Mouse (Mus musculus) erythroblast, embryonic 14.5 days (primary cell): ENCODE data around the gene Fance. TPM values are rescaled to one million over a fixed set of nuclear protein-coding genes. Genes with fewer than 3 reads are reported as not detected.

Experiments used
- H3K27me3 ChIP-seq: 2 replicates; pipeline ENCODE4 v1.6.1; 2012; ENCODE audit warnings: inconsistent platforms; ENCODE audit not compliant: control insufficient read depth
- H3K36me3 ChIP-seq: 2 replicates; pipeline ENCODE4 v1.6.1; 2012; ENCODE audit warnings: mild to moderate bottlenecking, inconsistent platforms; ENCODE audit not compliant: control insufficient read depth
- H3K4me1 ChIP-seq: 2 replicates; pipeline ENCODE4 v1.6.1; 2012; ENCODE audit warnings: inconsistent platforms; ENCODE audit not compliant: control insufficient read depth
- H3K4me3 ChIP-seq: replicated peaks from 2 replicates; pipeline ENCODE3; 2012; ENCODE audit warnings: moderate library complexity, mild to moderate bottlenecking, inconsistent platforms
- H3K9me3 ChIP-seq: 2 replicates; pipeline ENCODE4 v1.6.1; 2012; ENCODE audit warnings: low read length, inconsistent platforms, mixed read lengths; ENCODE audit not compliant: control insufficient read depth
- GATA1 ChIP-seq: IDR thresholded peaks from 2 replicates; pipeline ENCODE4 v1.6.1; 2012; ENCODE audit warnings: low read length, inconsistent platforms, mixed read lengths
- TAL1 ChIP-seq: IDR thresholded peaks from 3 replicates; pipeline ENCODE4 v1.6.1; 2012; ENCODE audit warnings: low read length, inconsistent platforms, mixed read lengths
- polyA plus RNA-seq: library from polyadenylated mRNA; stranded (reverse); fragments of >175 nt; gene quantifications from 2 replicates; pipeline ENCODE4 v1.2.3, GENCODE M21; 2012

Fance gene
- polyA plus RNA-seq, 1 experiment: 1.7 TPM

DNA sequence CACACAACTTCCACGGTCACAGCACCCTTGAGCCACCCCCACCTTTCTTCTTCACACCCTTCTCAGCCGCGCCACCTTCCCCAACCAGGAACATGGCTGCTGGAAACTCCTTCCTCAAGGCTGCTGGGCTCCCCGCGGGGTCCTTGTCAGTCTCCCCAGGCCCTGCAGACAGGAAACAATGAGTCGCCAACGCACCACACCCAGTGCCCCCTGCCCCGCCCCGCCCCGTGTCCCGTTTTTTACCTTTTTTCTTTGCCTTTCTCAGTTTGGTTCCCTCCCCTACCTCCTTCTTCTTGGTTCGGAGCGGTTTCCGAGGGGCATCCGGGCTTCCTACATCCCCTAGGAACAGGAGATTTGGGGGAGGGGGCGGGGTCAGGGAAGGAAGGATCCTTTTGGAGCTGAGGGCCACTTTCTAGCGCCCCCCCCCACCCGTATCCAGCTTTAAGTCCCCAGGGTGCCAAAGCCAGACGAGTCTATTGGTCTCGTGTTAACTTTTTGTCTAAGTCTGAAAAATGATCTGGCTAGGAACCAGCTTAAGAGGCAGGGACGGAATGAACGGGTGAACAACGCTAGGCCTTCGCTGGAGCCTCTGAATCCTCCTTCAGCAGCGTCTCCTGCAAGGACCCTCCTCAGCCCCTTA lies 49.5 kb downstream of the Fance start:
- Histone ChIP-seq H3K36me3 (no peaks in the 10 kb centered on the region), H3K9me3 (no peaks in the 10 kb centered on the region), H3K4me1 (peaks cover 2% of the 10 kb centered on the region; the same call in 1 of the 2 replicates), H3K27me3 (peaks cover 86% of the 10 kb centered on the region), H3K4me3 (no peak overlapping the region)
- no peak for TF ChIP-seq GATA1
- TF ChIP-seq TAL1: no peak

- H3K4me3 ChIP-seq: no peak overlapping the region
- peaks cover 80% of the 10 kb centered on the region for H3K27me3 ChIP-seq
- TF ChIP-seq TAL1 (no peak), GATA1 (no peak)
- no peaks in the 10 kb centered on the region for H3K9me3 ChIP-seq
- H3K4me1 ChIP-seq: peaks cover 5% of the 10 kb centered on the region
- no peaks in the 10 kb centered on the region for H3K36me3 ChIP-seq
These were observed 50.2 kb downstream of the Fance start for GRCm38 (mm10) chr17:28363507-28363906.

GRCm38 (mm10) chr17:28365122-28365521 lies 51.8 kb downstream of the Fance start, which contains the start of gene Tulp1:
Tulp1 (minus strand) TSS chr17:28365222.
- H3K27me3 ChIP-seq: peaks cover 64% of the 10 kb centered on the region
- no peak for TF ChIP-seq GATA1
- no peak for TF ChIP-seq TAL1

GRCm38 (mm10) chr17:28368449-28368848 lies 55.1 kb downstream of the Fance start:
- H3K9me3 ChIP-seq: no peaks in the 10 kb centered on the region
- TF ChIP-seq TAL1 (no peak), GATA1 (no peak)
- no peak overlapping the region for H3K4me3 ChIP-seq
- peaks cover 5% of the 10 kb centered on the region for H3K4me1 ChIP-seq
- H3K36me3 ChIP-seq: no peaks in the 10 kb centered on the region
- peaks cover 30% of the 10 kb centered on the region for H3K27me3 ChIP-seq

More at GRCm38 (mm10) chr17:28365122-28365521, 51.8 kb downstream of the Fance start, which contains the start of gene Tulp1:
- H3K9me3 ChIP-seq: no peaks in the 10 kb centered on the region
- peaks cover 5% of the 10 kb centered on the region for H3K4me1 ChIP-seq
- H3K4me3 ChIP-seq: no peak within 1 kb of the TSS
- H3K36me3 ChIP-seq: no peaks in the 10 kb centered on the region

- Histone ChIP-seq H3K27me3 (peaks cover 28% of the 10 kb centered on the region), H3K9me3 (no peaks in the 10 kb centered on the region), H3K4me3 (no peak overlapping the region), H3K36me3 (no peaks in the 10 kb centered on the region), H3K4me1 (peaks cover 8% of the 10 kb centered on the region)
- TF ChIP-seq TAL1 (no peak), GATA1 (no peak)
These were observed 55.7 kb downstream of the Fance start for GRCm38 (mm10) chr17:28369056-28369455.

- no peaks in the 10 kb centered on the region for H3K36me3 ChIP-seq
- H3K4me1 ChIP-seq: peaks cover 24% of the 10 kb centered on the region
- H3K9me3 ChIP-seq: no peaks in the 10 kb centered on the region
- H3K27me3 ChIP-seq: peaks cover 29% of the 10 kb centered on the region
- TF ChIP-seq GATA1 (no peak), TAL1 (no peak)
- no peak overlapping the region for H3K4me3 ChIP-seq
These were observed 58.0 kb downstream of the Fance start for GRCm38 (mm10) chr17:28371286-28371685.

DNA sequence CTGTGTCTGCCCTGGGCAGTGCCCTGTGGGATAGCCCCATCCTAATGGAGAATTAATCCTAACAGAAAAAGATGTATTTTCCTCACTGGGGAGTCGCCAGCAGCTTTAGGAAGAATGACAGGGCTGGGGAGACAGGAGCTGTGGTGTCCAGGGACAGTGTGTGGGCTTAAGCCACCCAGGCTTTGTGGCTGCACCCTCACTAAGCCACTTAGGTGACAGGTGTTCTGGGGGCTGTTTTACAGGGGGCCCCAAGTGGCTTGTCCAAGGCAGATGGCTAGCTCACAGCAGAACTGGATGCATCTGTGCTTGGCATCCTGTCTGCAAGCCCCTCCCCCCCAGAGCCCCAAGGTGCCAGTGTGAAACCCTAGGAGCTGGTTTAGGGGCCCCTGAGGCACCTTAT lies 58.6 kb downstream of the Fance start:
- H3K9me3 ChIP-seq: no peaks in the 10 kb centered on the region
- peaks cover 24% of the 10 kb centered on the region for H3K4me1 ChIP-seq
- no peaks in the 10 kb centered on the region for H3K36me3 ChIP-seq
- TF ChIP-seq TAL1 (no peak), GATA1 (no peak)
- H3K27me3 ChIP-seq: peaks cover 32% of the 10 kb centered on the region
- H3K4me3 ChIP-seq: no peak overlapping the region

DNA sequence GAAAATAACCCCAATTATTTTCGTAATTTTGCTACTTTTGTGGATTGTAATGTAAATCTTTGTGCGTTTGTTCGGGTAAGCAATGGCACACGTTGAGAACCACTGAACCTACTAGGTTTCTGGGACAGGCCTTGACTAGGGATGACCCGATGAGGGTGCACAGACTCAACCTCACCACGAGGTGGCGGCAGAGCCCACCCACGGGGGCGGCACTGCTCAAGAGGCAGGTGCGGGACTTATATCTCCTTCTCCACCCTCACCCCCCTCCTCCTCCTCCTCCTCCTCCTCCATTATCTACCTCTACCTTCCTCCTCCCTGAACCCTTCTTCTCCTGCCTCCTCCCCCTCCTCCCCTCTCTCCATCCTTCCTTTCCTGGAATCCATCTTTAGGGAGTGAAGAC lies 60.5 kb downstream of the Fance start:
- H3K36me3 ChIP-seq: no peaks in the 10 kb centered on the region
- H3K9me3 ChIP-seq: no peaks in the 10 kb centered on the region
- peaks cover 19% of the 10 kb centered on the region for H3K4me1 ChIP-seq
- peaks cover 38% of the 10 kb centered on the region for H3K27me3 ChIP-seq
- TF ChIP-seq GATA1: no peak
- TF ChIP-seq TAL1: no peak
- H3K4me3 ChIP-seq: no peak overlapping the region

- Histone ChIP-seq H3K9me3 (no peaks in the 10 kb centered on the region), H3K4me3 (no peak overlapping the region), H3K27me3 (peaks cover 38% of the 10 kb centered on the region), H3K36me3 (no peaks in the 10 kb centered on the region), H3K4me1 (peaks cover 19% of the 10 kb centered on the region)
- no peak for TF ChIP-seq GATA1
These were observed 61.2 kb downstream of the Fance start for GRCm38 (mm10) chr17:28374494-28374893.
